18 mouse cellular contexts compared by ENCODE assay signal in genomic region chr6:129012012-129012411, GRCm38 (mm10). TPM values are rescaled to one million over a fixed set of nuclear protein-coding genes. Genes with fewer than 3 reads are reported as not detected.
"Had no signal": no experiment of that assay in that cellular context is flagged by ENCODE, and none has a peak within 500 bp of the region (broad histone marks: within the 10 kb centered on the region; RNA-seq: fewer than 3 reads in every experiment).

No protein-coding gene starts in this region.

RNA-seq across cellular contexts. Expression of gene Klrb1f, which starts 33.7 kb away (rescaled TPM):
- total RNA-seq: gastrocnemius, adult 18-20 months; gastrocnemius, adult 2 months; gastrocnemius, adult 8-10 months; gastrocnemius, postnatal 10 days; gastrocnemius, postnatal 14 days; gastrocnemius, postnatal 25 days; gastrocnemius, postnatal 36 days; gastrocnemius, postnatal 4 days; heart, adult 18-20 months; heart, adult 2 months had no signal
- polyA plus RNA-seq: cortical plate, adult 2 months; embryonic facial prominence, embryonic 10.5 days; erythroblast, embryonic 14.5 days; forebrain, embryonic 10.5 days; forebrain, embryonic 11.5 days; forebrain, embryonic 12.5 days; forebrain, embryonic 13.5 days; heart, embryonic 10.5 days had no signal
